10 mouse cellular contexts compared by ENCODE assay signal in genomic region chr8:70118726-70119700, GRCm38 (mm10). TPM values are rescaled to one million over a fixed set of nuclear protein-coding genes. Genes with fewer than 3 reads are reported as not detected.
DNase-seq lines count a peak whose midpoint lies in the region; ATAC-seq and TF ChIP-seq lines count a peak whose summit lies in the region.
"Had no signal": no experiment of that assay in that cellular context is flagged by ENCODE, and none has a peak within 500 bp of the region (broad histone marks: within the 10 kb centered on the region; RNA-seq: fewer than 3 reads in every experiment).

No protein-coding gene starts in this region.

- no peak for TF ChIP-seq CTCF in cortical plate, adult 2 months (IDR thresholded peaks at IDR 0.05; ENCODE audit: extremely low read depth, insufficient read depth, low read length)
- no peak for TF ChIP-seq CTCF in olfactory bulb, adult 2 months (IDR thresholded peaks at IDR 0.05; ENCODE audit: insufficient read depth, low read depth, low read length)

- H3K4me3 ChIP-seq in cortical plate, adult 2 months (ENCODE audit: insufficient read depth, low read length): peak overlapping the region; percentile 62
- peak overlapping the region; percentile 76 for H3K4me3 ChIP-seq in forebrain, embryonic 16.5 days (replicated peaks; ENCODE audit: low read length)
- peak overlapping the region; percentile 79 for H3K4me3 ChIP-seq in olfactory bulb, adult 2 months (ENCODE audit: insufficient read depth, low read depth, low read length)
- H3K4me3 ChIP-seq in heart, embryonic 11.5 days (ENCODE audit: low read depth, low read length): no peak overlapping the region
- H3K4me3 ChIP-seq: erythroblast, embryonic 14.5 days; limb, embryonic 10.5 days had no signal

- H3K9ac ChIP-seq in forebrain, embryonic 16.5 days (replicated peaks; ENCODE audit: low read depth, low read length): peak overlapping the region; percentile 86
- H3K9ac ChIP-seq in heart, embryonic 11.5 days (ENCODE audit: low read depth, low read length): no peak overlapping the region

- H3K36me3 ChIP-seq in forebrain, embryonic 16.5 days (ENCODE audit: control insufficient read depth, insufficient read depth): peaks cover 16% of the 10 kb centered on the region; the same call in 1 of the 2 replicates
- H3K36me3 ChIP-seq in heart, embryonic 11.5 days (ENCODE audit: control insufficient read depth, insufficient read depth, low read length): no peaks in the 10 kb centered on the region
- H3K36me3 ChIP-seq: limb, embryonic 10.5 days had no signal

- peak overlapping the region; percentile 80 for H3K4me2 ChIP-seq in forebrain, embryonic 16.5 days (ENCODE audit: low read length)
- no peak overlapping the region for H3K4me2 ChIP-seq in heart, embryonic 11.5 days

- no peaks in the 10 kb centered on the region for H3K9me3 ChIP-seq in forebrain, embryonic 16.5 days (ENCODE audit: control insufficient read depth, low read length)
- no peaks in the 10 kb centered on the region for H3K9me3 ChIP-seq in heart, embryonic 11.5 days (replicated peaks; ENCODE audit: control insufficient read depth, low read length)
- H3K9me3 ChIP-seq: limb, embryonic 10.5 days had no signal

- H3K4me1 ChIP-seq in cortical plate, adult 2 months (ENCODE audit: control insufficient read depth, insufficient read depth, low read length): peaks cover 10% of the 10 kb centered on the region
- peaks cover 35% of the 10 kb centered on the region for H3K4me1 ChIP-seq in forebrain, embryonic 16.5 days (replicated peaks; ENCODE audit: control insufficient read depth, insufficient read depth, low read length)
- H3K4me1 ChIP-seq in olfactory bulb, adult 2 months (ENCODE audit: control insufficient read depth, insufficient read depth, low read length): peaks cover 27% of the 10 kb centered on the region
- H3K4me1 ChIP-seq in heart, embryonic 11.5 days (ENCODE audit: control insufficient read depth, insufficient read depth, low read length): no peaks in the 10 kb centered on the region

- TF ChIP-seq POLR2A in cortical plate, adult 2 months (IDR thresholded peaks at IDR 0.05; ENCODE audit: extremely low read depth, insufficient read depth, low read length): peak; percentile 68
- TF ChIP-seq POLR2A in olfactory bulb, adult 2 months (IDR thresholded peaks at IDR 0.05; ENCODE audit: insufficient read depth, low read depth, low read length): no peak

- peak overlapping the region; percentile 38 for H3K27ac ChIP-seq in cortical plate, adult 2 months (ENCODE audit: insufficient read depth, low read length)
- H3K27ac ChIP-seq in forebrain, embryonic 16.5 days (ENCODE audit: low read length): peak overlapping the region; percentile 93
- peak overlapping the region; percentile 86 for H3K27ac ChIP-seq in olfactory bulb, adult 2 months (ENCODE audit: insufficient read depth, low read depth, low read length)
- H3K27ac ChIP-seq in heart, embryonic 11.5 days (ENCODE audit: low read depth, low read length): no peak overlapping the region
- H3K27ac ChIP-seq: limb, embryonic 10.5 days had no signal

- WGBS in forebrain, embryonic 16.5 days: 0% methylated on average over 17 of the region's 17 CpGs
- WGBS in olfactory bulb, adult 2 months: 3% methylated on average over 17 of the region's 17 CpGs
- WGBS in heart, embryonic 11.5 days (ENCODE audit: insufficient replicate concordance): 15% methylated on average over 17 of the region's 17 CpGs

- DNase-seq in left cerebral cortex, adult 18-20 months (ENCODE audit: low spot score in 2 of 2): peak; percentile 62 to 81
- DNase-seq in gastrocnemius, adult 8-10 months (ENCODE audit: low spot score in 2 of 2): no peak
- no peak for DNase-seq in c-Kit-positive CD71-positive TER-119-positive erythroid progenitor cells, embryonic 14.5 days (ENCODE audit: low spot score)

- H3K27me3 ChIP-seq in forebrain, embryonic 16.5 days (replicated peaks; ENCODE audit: control insufficient read depth, insufficient read depth, low read length): no peaks in the 10 kb centered on the region
- H3K27me3 ChIP-seq in heart, embryonic 11.5 days (ENCODE audit: control insufficient read depth, insufficient read depth, low read length): peaks cover 88% of the 10 kb centered on the region

- peak; percentile 91 for ATAC-seq in forebrain, embryonic 16.5 days
- no peak for ATAC-seq in heart, embryonic 11.5 days (replicated peaks; ENCODE audit: insufficient number of reproducible peaks, low FRiP score, low TSS enrichment)

RNA-seq across cellular contexts. Expression of gene Ncan, which starts 1.7 kb away (rescaled TPM):
- polyA plus RNA-seq in cortical plate, adult 2 months (2012; rRNA removed): 79.0 and 82.5 TPM in 2 replicates
- polyA plus RNA-seq in forebrain, embryonic 16.5 days (2015; fragmentation: Nextera tagmentation; extraction: Ambion mirVana): 145 and 166 TPM in 2 replicates
- 100 to 1,000 TPM; 137 to 145 TPM for total RNA-seq in left cerebral cortex, adult 18-20 months (2021)
- 84.7 TPM in 1 of 2 replicates, not detected in the other for polyA plus RNA-seq in olfactory bulb, adult 2 months (2012; ENCODE audit: insufficient read depth, insufficient read length, low replicate concordance, missing spikeins)
- under 1 TPM in 3 of 4 experiments, not detected in 1; 0.05 to 0.11 (median 0.08) TPM for total RNA-seq in gastrocnemius, adult 8-10 months (2022)
- polyA plus RNA-seq in heart, embryonic 11.5 days (2014; fragmentation: Nextera tagmentation; extraction: Ambion mirVana): 0.11 and 0.16 TPM in 2 replicates
- total RNA-seq: megakaryocyte-erythroid progenitor cell, adult 5-6 weeks had no signal
- polyA plus RNA-seq: erythroblast, embryonic 14.5 days had no signal

RNA-seq across cellular contexts. Expression of gene Nr2c2ap, which starts 12.1 kb away (rescaled TPM):
- 22.5 and 25.2 TPM in 2 replicates for polyA plus RNA-seq in cortical plate, adult 2 months (2012; rRNA removed)
- polyA plus RNA-seq in forebrain, embryonic 16.5 days (2015; fragmentation: Nextera tagmentation; extraction: Ambion mirVana): 44.0 and 44.8 TPM in 2 replicates
- total RNA-seq in left cerebral cortex, adult 18-20 months (2021): 10 to 100 TPM; 23.7 to 25.5 TPM
- polyA plus RNA-seq in olfactory bulb, adult 2 months (2012; ENCODE audit: insufficient read depth, insufficient read length, low replicate concordance, missing spikeins): not detected in 2 replicates
- 1 to 10 TPM; 4.1 to 6.5 (median 4.6) TPM for total RNA-seq in gastrocnemius, adult 8-10 months (2022)
- polyA plus RNA-seq in heart, embryonic 11.5 days (2014; fragmentation: Nextera tagmentation; extraction: Ambion mirVana): 17.0 and 23.4 TPM in 2 replicates

RNA-seq across cellular contexts. Expression of gene Rfxank, which starts 19.9 kb away (rescaled TPM):
- 18.0 and 18.5 TPM in 2 replicates for polyA plus RNA-seq in cortical plate, adult 2 months (2012; rRNA removed)
- 10.5 and 14.4 TPM in 2 replicates for polyA plus RNA-seq in forebrain, embryonic 16.5 days (2015; fragmentation: Nextera tagmentation; extraction: Ambion mirVana)
- 10 to 100 TPM; 11.7 to 14.9 TPM for total RNA-seq in left cerebral cortex, adult 18-20 months (2021)
- not detected in 2 replicates for polyA plus RNA-seq in olfactory bulb, adult 2 months (2012; ENCODE audit: insufficient read depth, insufficient read length, low replicate concordance, missing spikeins)
- total RNA-seq in gastrocnemius, adult 8-10 months (2022): 10 to 100 TPM in 1 of 4 experiments, 1 to 10 TPM in 3; 8.5 to 10.6 (median 9.1) TPM
- 13.2 and 15.1 TPM in 2 replicates for polyA plus RNA-seq in heart, embryonic 11.5 days (2014; fragmentation: Nextera tagmentation; extraction: Ambion mirVana)

RNA-seq across cellular contexts. Expression of gene Borcs8, which starts 20.3 kb away (rescaled TPM):
- 107 and 108 TPM in 2 replicates for polyA plus RNA-seq in cortical plate, adult 2 months (2012; rRNA removed)
- 48.1 and 60.0 TPM in 2 replicates for polyA plus RNA-seq in forebrain, embryonic 16.5 days (2015; fragmentation: Nextera tagmentation; extraction: Ambion mirVana)
- 10 to 100 TPM; 47.7 to 48.0 TPM for total RNA-seq in left cerebral cortex, adult 18-20 months (2021)
- not detected in 2 replicates for polyA plus RNA-seq in olfactory bulb, adult 2 months (2012; ENCODE audit: insufficient read depth, insufficient read length, low replicate concordance, missing spikeins)
- total RNA-seq in gastrocnemius, adult 8-10 months (2022): 10 to 100 TPM in 3 of 4 experiments, 1 to 10 TPM in 1; 9.8 to 14.9 (median 14.1) TPM
- polyA plus RNA-seq in heart, embryonic 11.5 days (2014; fragmentation: Nextera tagmentation; extraction: Ambion mirVana): 45.7 and 46.5 TPM in 2 replicates

RNA-seq across cellular contexts. Expression of gene Mef2b, which starts 20.5 kb away (rescaled TPM):
- polyA plus RNA-seq in cortical plate, adult 2 months (2012; rRNA removed): 0.17 and 0.19 TPM in 2 replicates
- 0.34 and 0.81 TPM in 2 replicates for polyA plus RNA-seq in forebrain, embryonic 16.5 days (2015; fragmentation: Nextera tagmentation; extraction: Ambion mirVana)
- total RNA-seq in left cerebral cortex, adult 18-20 months (2021): not detected
- not detected in 2 replicates for polyA plus RNA-seq in olfactory bulb, adult 2 months (2012; ENCODE audit: insufficient read depth, insufficient read length, low replicate concordance, missing spikeins)
- total RNA-seq in gastrocnemius, adult 8-10 months (2022): under 1 TPM in 3 of 4 experiments, not detected in 1; 0.32 to 0.36 (median 0.34) TPM
- 0.21 and 0.39 TPM in 2 replicates for polyA plus RNA-seq in heart, embryonic 11.5 days (2014; fragmentation: Nextera tagmentation; extraction: Ambion mirVana)

Comparison
In these comparisons a context has a peak if more than half of its experiments do, and no peak if none do; other contexts are left out.
1. DNase-seq: peak in left cerebral cortex, adult 18-20 months (2 of 2); none in gastrocnemius, adult 8-10 months (0 of 2) and c-Kit-positive CD71-positive TER-119-positive erythroid progenitor cells, embryonic 14.5 days (single experiment).
2. RNA of gene Ncan, which starts 1.7 kb away (polyA plus RNA-seq): 145 to 166 TPM in forebrain, embryonic 16.5 days, 79.0 to 82.5 TPM in cortical plate, adult 2 months and 84.7 TPM in olfactory bulb, adult 2 months; 0.11 to 0.16 TPM in heart, embryonic 11.5 days; every median in the first group is over 10 times any median in the second.